Mouse (Mus musculus) adrenal gland, postnatal 4 days (tissue): ENCODE data around the gene Borcs7. TPM values are rescaled to one million over a fixed set of nuclear protein-coding genes. Genes with fewer than 3 reads are reported as not detected.

ENCODE experiments used
- total RNA-seq, 2 experiments: library from RNA; stranded (reverse); gene quantifications; 2 replicates each; pipeline ENCODE4 v1.2.3; 2021

The Borcs7 gene
- total RNA-seq, 2 experiments from 2014 or later: 16.2 to 20.9 TPM

Other genes starting within 250 kb of the Borcs7 start
- gene Trim8, start 188.2 kb upstream of the Borcs7 start, total RNA-seq: 10 to 100 TPM; 60.5 to 70.3 TPM
- gene Arl3, start 116.7 kb upstream of the Borcs7 start, total RNA-seq: 10 to 100 TPM; 47.2 to 54.9 TPM
- 10 to 100 TPM; 13.1 to 18.4 TPM for gene Sfxn2, start 116.5 kb upstream of the Borcs7 start, total RNA-seq
- 100 to 1,000 TPM; 180 to 182 TPM for gene Wbp1l, start 90.8 kb upstream of the Borcs7 start, total RNA-seq
- 1 to 10 TPM; 1.1 to 1.4 TPM for gene Cyp17a1, start 16.7 kb upstream of the Borcs7 start, total RNA-seq
- gene As3mt, start 17.6 kb downstream of the Borcs7 start, total RNA-seq: 10 to 100 TPM; 64.6 to 73.2 TPM
- 10 to 100 TPM; 13.9 to 15.0 TPM for gene Cnnm2, start 71.7 kb downstream of the Borcs7 start, total RNA-seq